Mouse (Mus musculus): ENCODE data around the gene Cdc42bpg.

DNA sequence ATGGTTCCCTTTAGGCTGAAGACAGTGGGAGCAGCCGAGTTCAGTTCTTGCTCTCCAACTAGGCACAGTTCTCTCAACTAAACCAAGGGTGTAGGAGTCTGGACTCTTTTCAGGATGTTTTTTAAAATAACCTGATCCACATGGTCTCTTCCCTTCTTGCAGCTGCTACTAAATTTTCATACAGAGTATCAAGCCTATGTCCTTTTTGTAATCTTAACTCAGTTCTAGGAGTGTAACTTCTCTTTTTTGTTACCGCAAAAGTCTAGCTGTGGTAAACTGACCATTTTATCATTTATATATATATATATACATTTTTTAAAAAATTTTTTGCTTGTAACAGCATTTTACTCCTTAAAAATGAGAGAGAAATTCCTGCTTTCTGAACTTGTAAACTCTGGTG is 63.9 kb downstream of the Cdc42bpg start:
- TF ChIP-seq CTCF (IDR thresholded peaks at IDR 0.05; ENCODE audit: low read depth) (no peak), EP300 (IDR thresholded peaks at IDR 0.05; ENCODE audit: low read depth) (no peak)

All from liver, postnatal 0 days (tissue).